In genomic region chr13:58040112-58040511, GRCm38 (mm10) we compare ENCODE assay signal across 24 mouse cellular contexts.
DNase-seq lines count a peak whose midpoint lies in the region; ATAC-seq and TF ChIP-seq lines count a peak whose summit lies in the region.
"Had no signal": no experiment of that assay in that cellular context is flagged by ENCODE, and none has a peak within 500 bp of the region (broad histone marks: within the 10 kb centered on the region; RNA-seq: fewer than 3 reads in every experiment).

No protein-coding gene starts in this region.

- no peaks in the 10 kb centered on the region for H3K27me3 ChIP-seq in embryonic facial prominence, embryonic 14.5 days (replicated peaks; ENCODE audit: control insufficient read depth, insufficient read depth, low read length)
- no peaks in the 10 kb centered on the region for H3K27me3 ChIP-seq in embryonic facial prominence, embryonic 10.5 days (replicated peaks; ENCODE audit: low read depth, poor library complexity, severe bottlenecking)
- no peaks in the 10 kb centered on the region for H3K27me3 ChIP-seq in heart, embryonic 14.5 days (ENCODE audit: control insufficient read depth, insufficient read depth, low read length)
- H3K27me3 ChIP-seq in heart, embryonic 10.5 days (ENCODE audit: insufficient read depth, poor library complexity, severe bottlenecking) = no peaks in the 10 kb centered on the region
- no peaks in the 10 kb centered on the region for H3K27me3 ChIP-seq in heart, embryonic 16.5 days (ENCODE audit: control insufficient read depth, insufficient read depth, low read length)
- no peaks in the 10 kb centered on the region for H3K27me3 ChIP-seq in heart, adult 2 months (ENCODE audit: control insufficient read depth, insufficient read depth, low read length)
- H3K27me3 ChIP-seq: embryonic facial prominence, embryonic 13.5 days; forebrain, embryonic 13.5 days; forebrain, embryonic 15.5 days had no signal

- TF ChIP-seq POLR2A in heart, adult 2 months (IDR thresholded peaks at IDR 0.05; ENCODE audit: insufficient read depth, low read depth, low read length) = no peak

- TF ChIP-seq EP300 in heart, adult 2 months (IDR thresholded peaks at IDR 0.05; ENCODE audit: insufficient read depth, low read depth, low read length) = no peak

- TF ChIP-seq CTCF in heart, adult 2 months (IDR thresholded peaks at IDR 0.05) = no peak

- H3K79me2 ChIP-seq in heart, adult 2 months (replicated peaks; ENCODE audit: control insufficient read depth, insufficient read depth, low read length) = no peaks in the 10 kb centered on the region

- intact Hi-C loops in heart, adult 2 months (cut with DNase I) = no loop called here

- no peak overlapping the region for H3K4me3 ChIP-seq in embryonic facial prominence, embryonic 14.5 days (ENCODE audit: low read depth, low read length)
- H3K4me3 ChIP-seq in embryonic facial prominence, embryonic 10.5 days = no peak overlapping the region
- no peak overlapping the region for H3K4me3 ChIP-seq in heart, embryonic 14.5 days (ENCODE audit: control insufficient read depth in 1 of 2, insufficient read depth in 1 of 2, low read depth in 1 of 2, low read length in 2 of 2)
- H3K4me3 ChIP-seq in heart, embryonic 10.5 days = no peak overlapping the region
- no peak overlapping the region for H3K4me3 ChIP-seq in heart, embryonic 16.5 days (ENCODE audit: low read length)
- no peak overlapping the region for H3K4me3 ChIP-seq in heart, adult 2 months
- H3K4me3 ChIP-seq: embryonic facial prominence, embryonic 13.5 days; forebrain, embryonic 13.5 days; forebrain, embryonic 15.5 days had no signal

- DNase-seq in embryonic facial prominence, embryonic 14.5 days (ENCODE audit: low spot score) = peak; percentile 11
- no peak for DNase-seq in embryonic facial prominence, embryonic 10.5 days (ENCODE audit: low spot score)
- DNase-seq in heart, embryonic 10.5 days (ENCODE audit: low spot score) = no peak
- no peak for DNase-seq in heart, adult 2 months
- DNase-seq in retina, adult 2 months (ENCODE audit: low read depth, low spot score) = peak; percentile 70
- DNase-seq in retina, postnatal 1 day = no peak
- DNase-seq: adrenal gland, adult 8-10 months; adrenal gland, postnatal 14 days; adrenal gland, postnatal 36 days; B cell, adult 2 months; cerebellum, adult 11-12 months; cerebellum, adult 2 months; cerebellum, adult 9-10 months; cerebellum, postnatal 10 days; cerebellum, postnatal 25 days had no signal

- no peak overlapping the region for H3K4me2 ChIP-seq in embryonic facial prominence, embryonic 14.5 days (ENCODE audit: low read depth, low read length)
- H3K4me2 ChIP-seq in heart, embryonic 14.5 days (ENCODE audit: low read length) = no peak overlapping the region
- H3K4me2 ChIP-seq in heart, embryonic 16.5 days (ENCODE audit: low read depth, low read length) = peak overlapping the region; percentile 34; the same call in 1 of the 2 replicates
- H3K4me2 ChIP-seq: embryonic facial prominence, embryonic 13.5 days; forebrain, embryonic 13.5 days; forebrain, embryonic 15.5 days had no signal

- ATAC-seq in embryonic facial prominence, embryonic 14.5 days (ENCODE audit: low read depth) = no peak
- no peak; the same call in 1 of the 2 replicates for ATAC-seq in heart, embryonic 14.5 days (ENCODE audit: insufficient number of reproducible peaks, insufficient read depth, low FRiP score, low read depth)
- ATAC-seq in heart, embryonic 16.5 days (replicated peaks; ENCODE audit: extremely low read depth, insufficient read depth, low FRiP score) = peak; percentile 82
- ATAC-seq: activated CD4-positive, CD25-positive, alpha-beta regulatory T cell, adult 4 months; CD4-positive, CD25-positive, alpha-beta regulatory T cell, adult 4 months; forebrain, embryonic 13.5 days; forebrain, embryonic 15.5 days; Patski had no signal

- no peak overlapping the region for H3K9ac ChIP-seq in embryonic facial prominence, embryonic 14.5 days (ENCODE audit: low read depth, low read length)
- 0 out of 2 replicates have a peak overlapping the region, but pooled peaks have one; percentile 2 for H3K9ac ChIP-seq in heart, embryonic 14.5 days (ENCODE audit: low read length)
- H3K9ac ChIP-seq in heart, embryonic 16.5 days (ENCODE audit: low read length) = 0 out of 2 replicates have a peak overlapping the region, but pooled peaks have one; percentile 14
- no peak overlapping the region for H3K9ac ChIP-seq in heart, adult 2 months (ENCODE audit: low read depth, low read length)
- H3K9ac ChIP-seq: embryonic facial prominence, embryonic 13.5 days; forebrain, embryonic 13.5 days; forebrain, embryonic 15.5 days had no signal

- peaks cover 12% of the 10 kb centered on the region for H3K4me1 ChIP-seq in embryonic facial prominence, embryonic 14.5 days (ENCODE audit: control insufficient read depth, insufficient read depth, low read length)
- H3K4me1 ChIP-seq in embryonic facial prominence, embryonic 10.5 days = peaks cover 4% of the 10 kb centered on the region; the same call in 1 of the 2 replicates
- peaks cover 11 to 20% of the 10 kb centered on the region in 2 experiments for H3K4me1 ChIP-seq in heart, embryonic 14.5 days (ENCODE audit: control insufficient read depth in 2 of 2, insufficient read depth in 2 of 2, low read length in 2 of 2)
- H3K4me1 ChIP-seq in heart, embryonic 10.5 days = peaks cover 11% of the 10 kb centered on the region
- H3K4me1 ChIP-seq in heart, embryonic 16.5 days (ENCODE audit: control insufficient read depth, insufficient read depth, low read length) = peaks cover 23% of the 10 kb centered on the region
- H3K4me1 ChIP-seq in heart, adult 2 months (ENCODE audit: control insufficient read depth, insufficient read depth, low read length) = peaks cover 4% of the 10 kb centered on the region; the same call in 1 of the 2 replicates
- H3K4me1 ChIP-seq: forebrain, embryonic 13.5 days; forebrain, embryonic 15.5 days had no signal

- H3K36me3 ChIP-seq in embryonic facial prominence, embryonic 14.5 days (ENCODE audit: control insufficient read depth, insufficient read depth, low read length) = no peaks in the 10 kb centered on the region
- H3K36me3 ChIP-seq in embryonic facial prominence, embryonic 10.5 days (replicated peaks) = no peaks in the 10 kb centered on the region
- no peaks in the 10 kb centered on the region; the same call in 1 of the 2 replicates for H3K36me3 ChIP-seq in heart, embryonic 14.5 days (ENCODE audit: control insufficient read depth, insufficient read depth, low read length)
- peaks cover 2% of the 10 kb centered on the region; the same call in 1 of the 2 replicates for H3K36me3 ChIP-seq in heart, embryonic 10.5 days
- H3K36me3 ChIP-seq in heart, embryonic 16.5 days (ENCODE audit: control insufficient read depth, insufficient read depth) = 0 out of 2 replicates have a peak, but pooled peaks cover 6% of the 10 kb centered on the region
- no peaks in the 10 kb centered on the region for H3K36me3 ChIP-seq in heart, adult 2 months (ENCODE audit: control insufficient read depth, insufficient read depth, low read length)
- H3K36me3 ChIP-seq: forebrain, embryonic 15.5 days; G1E had no signal

- 69% methylated on average over 10 of the region's 10 CpGs for WGBS in embryonic facial prominence, embryonic 14.5 days
- WGBS in embryonic facial prominence, embryonic 10.5 days = 80% methylated on average over 10 of the region's 10 CpGs
- 25% methylated on average over 10 of the region's 10 CpGs for WGBS in heart, embryonic 14.5 days
- WGBS in heart, embryonic 10.5 days = 44% methylated on average over 10 of the region's 10 CpGs
- WGBS in heart, embryonic 16.5 days = 26% methylated on average over 10 of the region's 10 CpGs
- WGBS in heart, adult 2 months = 65% methylated on average over 10 of the region's 10 CpGs

- H3K9me3 ChIP-seq in embryonic facial prominence, embryonic 14.5 days (ENCODE audit: control insufficient read depth, low read length) = 0 out of 2 replicates have a peak, but pooled peaks cover under 1% of the 10 kb centered on the region
- H3K9me3 ChIP-seq in embryonic facial prominence, embryonic 10.5 days = no peaks in the 10 kb centered on the region
- no peaks in the 10 kb centered on the region for H3K9me3 ChIP-seq in heart, embryonic 14.5 days (ENCODE audit: control insufficient read depth, low read length)
- H3K9me3 ChIP-seq in heart, embryonic 10.5 days = no peaks in the 10 kb centered on the region
- no peaks in the 10 kb centered on the region for H3K9me3 ChIP-seq in heart, embryonic 16.5 days (replicated peaks; ENCODE audit: control insufficient read depth, low read length)
- H3K9me3 ChIP-seq: embryonic facial prominence, embryonic 13.5 days; forebrain, embryonic 13.5 days; forebrain, embryonic 15.5 days had no signal

- no peak overlapping the region for H3K27ac ChIP-seq in embryonic facial prominence, embryonic 14.5 days (replicated peaks; ENCODE audit: low read depth, low read length)
- H3K27ac ChIP-seq in embryonic facial prominence, embryonic 10.5 days (replicated peaks) = no peak overlapping the region
- no peak overlapping the region for H3K27ac ChIP-seq in heart, embryonic 14.5 days (replicated peaks in 1 of 2; ENCODE audit: control insufficient read depth in 1 of 2, insufficient read depth in 1 of 2, low read depth in 2 of 2, low read length in 2 of 2)
- H3K27ac ChIP-seq in heart, embryonic 10.5 days = no peak overlapping the region
- peak overlapping the region; percentile 83 for H3K27ac ChIP-seq in heart, embryonic 16.5 days (ENCODE audit: low read length)
- no peak overlapping the region for H3K27ac ChIP-seq in heart, adult 2 months
- H3K27ac ChIP-seq: embryonic facial prominence, embryonic 13.5 days; forebrain, embryonic 13.5 days; forebrain, embryonic 15.5 days had no signal

Comparison
In these comparisons a context has a peak if more than half of its experiments do, and no peak if none do; other contexts are left out.
1. DNase-seq: peak in embryonic facial prominence, embryonic 14.5 days (single experiment) and retina, adult 2 months (single experiment); none in embryonic facial prominence, embryonic 10.5 days (single experiment), heart, embryonic 10.5 days (single experiment), heart, adult 2 months (0 of 2) and retina, postnatal 1 day (single experiment).
2. H3K9ac ChIP-seq: peak in heart, embryonic 14.5 days (single experiment) and heart, embryonic 16.5 days (single experiment); none in embryonic facial prominence, embryonic 14.5 days (single experiment) and heart, adult 2 months (single experiment).